Mouse (Mus musculus): ENCODE results near the gene Kat5.

Kat5 gene

DNA sequence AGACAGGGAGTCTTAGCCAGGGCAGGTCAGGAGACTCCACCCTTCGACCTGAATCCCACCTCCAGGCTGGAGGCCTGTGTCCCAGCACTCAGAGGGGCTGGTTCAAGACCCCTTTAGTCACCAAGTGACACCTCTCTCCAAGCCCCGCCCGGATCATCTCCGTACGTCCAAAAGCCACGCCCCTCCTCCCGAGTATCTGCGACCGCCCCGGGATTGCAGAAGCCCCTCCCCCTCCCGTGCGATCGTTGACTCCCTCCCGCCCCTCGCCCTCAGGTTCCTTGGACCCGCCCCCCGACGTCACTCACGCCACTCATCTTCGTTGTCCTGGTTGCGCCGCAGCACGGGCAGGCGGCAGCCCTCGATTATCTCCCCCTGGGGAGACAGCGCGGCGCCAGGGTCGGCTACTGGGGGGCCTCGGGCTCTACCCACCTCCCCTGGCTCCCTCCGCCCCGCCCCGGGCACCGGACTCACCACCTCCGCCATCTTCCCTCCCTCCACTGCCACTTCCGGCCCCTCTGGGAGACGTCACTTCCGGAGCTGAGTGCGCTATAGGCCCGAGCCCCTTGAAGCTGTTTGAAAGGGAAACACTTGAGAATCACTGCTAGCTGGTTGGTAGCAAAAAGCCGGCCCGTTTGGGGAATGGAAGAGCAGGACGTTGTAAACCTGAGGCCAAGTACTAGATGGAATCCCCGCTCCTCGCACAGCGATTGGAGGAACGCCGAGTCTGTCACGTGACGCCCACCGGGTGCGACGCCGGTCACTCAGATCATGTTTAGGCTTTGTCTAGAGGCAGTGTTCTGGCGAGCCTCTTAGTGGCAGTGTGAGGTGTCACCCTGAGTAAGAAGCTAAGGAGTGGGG lies at the start of gene Kat5:
Gene Kat5, minus strand, starts transcription at position 691 of the 858 bp plus-strand sequence.
- peak; percentile 98 for DNase-seq (ENCODE audit: low read depth, low spot score)

DNA sequence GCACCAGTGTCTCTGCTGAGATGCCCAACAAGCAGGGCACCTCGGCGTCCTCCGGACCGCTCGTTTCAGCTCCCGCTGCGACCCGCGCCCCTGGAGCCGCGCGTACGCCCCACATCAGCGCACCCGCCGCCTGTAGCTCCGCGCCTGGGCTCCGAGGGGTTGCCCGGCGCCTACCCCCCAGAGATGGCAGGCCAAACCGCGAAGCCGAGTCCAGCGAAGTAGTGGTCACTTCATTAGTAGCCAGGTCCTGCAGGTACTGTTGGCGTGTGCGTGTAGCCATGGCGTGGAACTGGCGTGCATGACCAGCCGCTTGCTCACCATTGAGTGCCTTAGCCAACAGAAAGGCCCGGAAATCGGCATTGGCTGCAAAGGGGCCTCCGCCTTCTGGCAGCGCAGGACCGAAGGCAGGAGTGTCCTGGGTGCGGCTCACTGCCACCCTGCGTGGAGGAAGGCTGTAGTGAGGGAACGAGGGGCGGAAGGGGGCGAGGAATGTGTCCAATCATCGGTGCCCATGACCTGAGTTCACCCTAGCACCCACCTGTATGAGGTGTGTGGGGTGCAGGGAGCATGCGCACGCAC lies 44.8 kb upstream of the Kat5 start:
- DNase-seq (ENCODE audit: low read depth, low spot score): no peak

DNA sequence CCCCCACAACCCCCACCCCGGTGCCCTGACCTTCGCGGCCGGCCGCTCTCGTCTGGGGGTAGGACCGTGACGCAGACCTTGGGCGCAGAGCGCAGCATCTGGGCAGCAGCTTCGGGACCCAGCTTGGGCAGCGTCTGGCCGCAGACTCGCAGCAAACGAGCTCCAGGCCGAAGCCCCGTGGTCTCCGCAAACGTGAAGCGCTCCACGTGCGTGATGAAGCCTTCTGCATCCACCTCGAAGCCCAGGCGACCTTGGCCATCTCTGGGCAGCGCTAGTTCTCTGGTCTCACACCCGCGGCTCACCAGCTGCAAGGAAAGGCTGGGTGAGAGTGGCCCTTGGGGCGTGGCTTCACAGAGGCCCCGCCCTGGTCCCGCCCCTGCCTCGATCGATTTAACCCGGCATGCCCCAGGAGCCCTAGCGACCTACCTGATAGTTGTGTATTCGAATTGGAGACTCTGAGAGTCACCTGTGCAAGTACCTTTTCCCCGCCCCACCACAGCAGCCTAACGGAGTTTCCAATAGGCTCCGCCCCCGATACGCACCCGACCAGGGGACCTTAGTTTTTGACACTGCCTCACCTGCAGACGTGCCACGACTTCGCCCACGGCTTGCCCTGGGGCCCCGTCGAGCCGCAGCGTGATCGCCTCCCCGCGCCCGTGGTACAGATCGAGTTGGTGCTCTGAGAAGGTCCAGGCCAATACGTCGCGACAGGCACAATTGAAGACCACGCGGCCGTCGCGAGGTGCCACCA lies 44.1 kb upstream of the Kat5 start:
- no peak for DNase-seq (ENCODE audit: low read depth, low spot score)

DNA sequence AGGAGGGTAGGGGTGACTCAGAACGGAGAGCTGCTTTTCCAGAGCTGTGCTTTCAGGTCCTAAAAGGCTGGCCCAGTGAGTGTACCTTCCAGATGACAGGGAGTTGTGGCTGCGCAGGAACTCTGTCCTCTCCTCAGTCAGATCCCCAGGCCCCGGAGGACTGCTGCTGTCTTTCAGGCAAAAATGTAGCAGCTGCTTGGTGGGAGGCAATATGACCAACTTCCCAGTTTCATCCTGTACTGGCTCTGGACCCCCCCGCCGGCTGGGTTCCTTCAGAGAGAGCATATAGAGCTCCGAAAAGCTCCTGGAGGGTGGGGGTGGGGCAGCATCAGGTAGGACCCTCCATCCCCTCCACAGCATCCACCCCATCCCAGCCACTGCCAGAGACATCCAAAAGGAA lies 42.5 kb upstream of the Kat5 start:
- no peak for DNase-seq (ENCODE audit: low read depth, low spot score)

DNA sequence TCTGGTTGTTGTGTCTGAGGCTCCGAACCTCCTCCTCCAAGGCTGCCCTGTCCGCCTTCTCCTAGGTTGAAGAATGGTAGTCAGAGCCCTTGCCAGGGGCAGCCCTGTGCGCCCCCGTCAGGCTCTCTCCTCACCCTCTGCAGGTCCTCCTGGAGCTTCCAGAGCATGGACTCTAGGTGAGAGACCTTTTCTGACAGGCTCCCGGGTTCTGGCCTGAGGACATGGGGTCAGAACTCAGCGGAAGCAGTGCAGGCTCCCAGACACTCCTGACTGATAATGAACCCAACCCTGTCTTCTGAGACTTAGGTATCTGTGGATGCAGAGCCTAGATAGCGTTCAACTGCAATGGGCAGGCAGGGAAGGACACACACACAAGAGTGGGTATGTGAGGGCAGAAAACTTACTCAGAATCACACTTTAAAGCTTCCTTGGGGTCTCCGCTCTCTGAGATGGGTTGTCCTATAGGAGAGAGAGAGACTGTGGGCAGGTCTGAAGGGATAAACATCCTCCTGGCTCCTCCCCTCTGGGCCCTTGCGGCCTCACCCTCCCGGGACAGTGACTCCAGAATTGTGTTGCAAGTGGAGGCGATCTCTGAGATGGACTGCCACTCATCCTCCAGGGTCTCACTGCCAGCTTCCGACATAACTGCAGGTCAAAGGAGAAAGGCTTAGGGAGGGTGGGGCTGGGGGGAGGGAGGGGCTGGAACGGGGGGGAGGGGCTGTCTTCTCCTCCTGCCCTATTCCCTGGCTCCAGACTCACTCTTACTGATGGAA lies 41.7 kb upstream of the Kat5 start:
- no peak for DNase-seq (ENCODE audit: low read depth, low spot score)

DNA sequence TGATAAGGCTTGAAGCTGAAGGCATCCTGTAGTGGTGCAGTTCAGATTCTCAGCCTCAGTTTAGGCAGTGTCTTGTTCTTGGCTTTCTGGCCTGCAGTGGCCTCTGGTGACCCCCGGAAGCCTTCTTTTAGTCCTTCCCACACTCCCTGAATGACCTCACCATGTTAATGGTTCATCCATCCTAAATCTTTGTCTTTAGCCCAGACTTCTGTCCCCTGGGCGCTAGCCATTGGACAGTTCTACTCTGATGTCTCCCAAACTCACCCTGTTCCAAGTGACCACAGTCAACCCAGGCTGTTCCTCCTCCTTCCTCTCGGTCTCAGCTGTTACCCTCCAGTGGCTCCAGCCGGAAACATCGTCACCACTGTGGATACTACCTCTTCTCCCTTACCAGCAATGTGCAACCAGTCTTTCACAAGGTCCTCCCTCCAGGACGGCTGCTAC lies 39.3 kb upstream of the Kat5 start:
- DNase-seq (ENCODE audit: low read depth, low spot score): no peak

DNA sequence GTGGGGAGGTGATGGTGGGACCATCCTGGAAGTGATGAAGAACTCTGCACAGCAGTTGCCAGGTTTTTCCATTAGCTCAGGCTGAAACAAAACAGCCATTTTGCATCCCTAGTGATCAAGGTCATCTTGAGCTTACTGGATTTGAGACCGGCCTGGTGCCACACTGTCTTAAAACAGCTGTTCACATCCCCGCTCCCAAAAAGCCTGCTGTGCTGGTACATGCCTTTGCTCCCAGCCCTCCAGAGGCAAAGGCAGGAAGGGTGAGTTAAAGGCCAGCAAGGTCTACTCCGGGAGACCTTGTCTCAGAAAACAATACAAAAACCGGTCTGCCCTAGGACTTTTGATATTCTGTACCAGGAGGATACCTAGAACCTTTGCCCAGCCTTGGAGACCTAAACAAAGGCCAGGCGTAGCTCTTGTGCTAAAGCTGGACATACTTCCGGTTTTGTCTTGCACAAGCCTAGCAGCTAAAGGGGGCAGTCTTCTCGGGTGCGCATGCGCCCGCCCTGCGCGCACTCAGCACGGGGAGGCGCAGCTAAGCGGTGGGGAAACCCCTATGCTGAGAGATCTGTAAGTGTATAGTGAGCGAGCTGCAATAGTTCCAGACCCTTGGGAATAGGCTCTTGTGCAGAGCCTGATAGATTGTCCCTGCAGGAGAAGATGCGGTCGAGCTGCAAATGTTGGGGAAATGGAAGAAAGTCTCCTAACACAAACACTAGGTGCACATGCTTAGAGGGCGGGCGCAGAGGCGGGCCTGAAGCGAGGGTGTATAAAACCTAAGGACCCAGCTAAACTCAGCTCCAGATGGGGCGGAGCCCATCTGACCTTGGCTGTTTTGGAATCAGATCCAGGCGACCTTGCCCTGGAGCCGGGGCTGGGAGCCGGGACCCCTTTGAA lies 38.6 kb upstream of the Kat5 start:
- peak; percentile 94 for DNase-seq (ENCODE audit: low read depth, low spot score)

DNA sequence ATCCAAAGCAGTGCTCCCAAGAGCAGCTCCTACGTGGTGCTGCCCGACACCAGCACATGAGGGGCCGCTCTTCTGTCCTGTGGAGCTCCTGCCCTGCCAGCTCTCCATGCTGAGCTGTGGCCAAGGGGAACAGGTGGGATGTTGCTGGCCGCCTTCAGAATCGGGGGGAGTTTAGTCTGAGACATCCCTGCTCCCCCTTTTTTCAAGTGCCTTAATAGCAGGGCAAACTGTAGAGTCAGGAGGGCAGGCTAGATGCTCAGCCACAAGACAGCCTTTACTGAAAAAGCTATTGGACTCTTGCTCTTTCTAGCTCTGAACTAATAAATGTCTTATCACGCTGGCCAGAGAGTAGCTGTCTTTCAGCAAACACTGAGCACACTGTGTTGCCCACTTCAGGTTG lies 37.8 kb upstream of the Kat5 start:
- DNase-seq (ENCODE audit: low read depth, low spot score): no peak

DNA sequence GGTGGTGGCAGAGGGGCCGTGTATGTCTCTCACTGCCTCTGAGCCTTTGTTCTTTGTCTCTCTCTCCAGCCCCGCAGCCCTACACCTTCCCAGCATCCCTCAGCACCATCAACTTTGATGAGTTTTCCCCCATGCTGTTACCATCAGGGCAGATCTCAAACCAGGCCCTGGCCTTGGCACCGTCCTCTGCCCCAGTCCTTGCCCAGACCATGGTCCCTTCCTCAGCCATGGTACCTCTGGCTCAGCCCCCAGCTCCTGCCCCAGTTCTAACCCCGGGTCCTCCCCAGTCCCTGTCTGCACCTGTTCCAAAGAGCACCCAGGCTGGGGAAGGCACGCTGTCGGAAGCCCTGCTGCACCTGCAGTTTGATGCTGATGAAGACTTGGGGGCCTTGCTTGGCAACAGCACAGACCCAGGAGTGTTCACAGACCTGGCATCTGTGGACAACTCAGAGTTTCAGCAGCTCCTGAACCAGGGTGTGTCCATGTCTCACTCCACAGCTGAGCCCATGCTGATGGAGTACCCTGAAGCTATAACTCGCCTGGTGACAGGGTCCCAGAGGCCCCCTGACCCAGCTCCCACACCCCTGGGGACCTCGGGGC lies 36.8 kb upstream of the Kat5 start:
- no peak for DNase-seq (ENCODE audit: low read depth, low spot score)

DNA sequence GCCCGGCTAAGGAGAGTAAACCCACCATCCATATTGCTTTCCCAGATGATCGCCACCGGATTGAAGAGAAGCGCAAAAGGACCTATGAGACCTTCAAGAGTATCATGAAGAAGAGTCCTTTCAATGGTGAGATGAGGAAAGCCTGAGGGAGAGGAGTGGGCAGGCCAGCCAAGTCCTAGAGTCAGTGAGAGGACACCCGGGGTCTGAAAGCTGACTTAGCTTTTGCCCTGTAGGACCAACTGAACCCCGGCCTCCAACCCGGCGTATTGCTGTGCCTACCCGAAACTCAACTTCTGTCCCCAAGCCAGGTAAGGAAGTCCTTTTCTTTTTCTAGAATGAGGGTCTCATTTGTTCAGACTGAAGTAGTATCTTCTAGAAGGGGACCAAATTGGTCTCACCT lies 35.2 kb upstream of the Kat5 start:
- DNase-seq (ENCODE audit: low read depth, low spot score): no peak

DNA sequence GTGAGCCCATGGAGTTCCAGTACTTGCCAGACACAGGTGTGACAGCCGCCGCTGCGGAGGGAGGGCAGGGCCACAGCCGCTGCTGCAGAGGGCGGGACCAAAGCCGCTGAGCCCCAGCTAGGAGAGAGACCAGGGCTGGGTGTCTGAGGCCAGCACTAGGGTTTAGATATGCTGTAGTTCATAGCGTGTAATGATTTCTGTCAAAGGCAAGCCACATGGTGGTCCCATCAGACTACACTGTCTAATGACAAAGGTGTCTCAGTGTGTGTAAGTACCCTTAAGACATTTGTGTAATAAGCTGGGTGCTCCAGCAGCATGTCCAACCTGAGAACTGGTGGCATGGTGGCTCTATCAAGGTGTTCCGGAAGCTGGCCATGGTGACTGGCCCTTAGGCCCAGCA lies 31.6 kb upstream of the Kat5 start:
- DNase-seq (ENCODE audit: low read depth, low spot score): no peak

DNA sequence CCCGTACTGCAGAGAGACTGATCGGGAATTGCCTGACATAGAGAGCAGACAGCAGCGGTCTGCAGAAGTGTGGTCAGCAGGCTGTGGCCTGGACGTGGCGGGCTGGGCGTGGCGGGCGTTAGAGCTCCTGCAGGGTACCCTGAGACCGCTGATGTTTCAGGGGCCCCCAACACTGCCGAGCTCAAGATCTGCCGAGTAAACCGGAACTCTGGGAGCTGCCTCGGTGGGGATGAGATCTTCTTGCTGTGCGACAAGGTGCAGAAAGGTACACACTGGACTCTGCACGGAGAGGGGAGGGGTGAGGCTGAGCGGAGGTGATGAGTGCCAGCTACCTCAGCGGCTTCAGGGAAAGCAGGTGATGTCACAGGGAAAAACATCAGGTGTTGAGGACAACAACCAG lies 31.0 kb upstream of the Kat5 start:
- no peak for DNase-seq (ENCODE audit: low read depth, low spot score)

DNA sequence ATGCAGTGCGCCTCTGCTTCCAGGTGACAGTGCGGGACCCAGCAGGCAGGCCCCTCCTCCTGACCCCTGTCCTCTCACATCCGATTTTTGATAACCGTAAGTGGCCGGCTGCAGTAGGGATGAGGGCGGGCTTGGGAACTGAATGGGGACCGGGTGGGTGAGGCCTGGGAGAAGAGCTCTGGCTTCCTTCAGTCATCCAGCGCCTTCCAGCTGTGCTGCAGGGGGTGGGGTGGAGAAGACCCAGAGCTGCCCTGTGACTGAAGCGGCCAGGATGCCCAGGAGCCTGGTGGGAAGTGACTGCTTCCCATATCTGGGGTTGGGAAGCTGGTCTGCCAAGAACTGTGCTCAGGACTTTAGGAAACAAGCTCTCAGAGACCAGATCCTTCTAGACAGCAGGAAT lies 30.3 kb upstream of the Kat5 start:
- DNase-seq (ENCODE audit: low read depth, low spot score): no peak

DNA sequence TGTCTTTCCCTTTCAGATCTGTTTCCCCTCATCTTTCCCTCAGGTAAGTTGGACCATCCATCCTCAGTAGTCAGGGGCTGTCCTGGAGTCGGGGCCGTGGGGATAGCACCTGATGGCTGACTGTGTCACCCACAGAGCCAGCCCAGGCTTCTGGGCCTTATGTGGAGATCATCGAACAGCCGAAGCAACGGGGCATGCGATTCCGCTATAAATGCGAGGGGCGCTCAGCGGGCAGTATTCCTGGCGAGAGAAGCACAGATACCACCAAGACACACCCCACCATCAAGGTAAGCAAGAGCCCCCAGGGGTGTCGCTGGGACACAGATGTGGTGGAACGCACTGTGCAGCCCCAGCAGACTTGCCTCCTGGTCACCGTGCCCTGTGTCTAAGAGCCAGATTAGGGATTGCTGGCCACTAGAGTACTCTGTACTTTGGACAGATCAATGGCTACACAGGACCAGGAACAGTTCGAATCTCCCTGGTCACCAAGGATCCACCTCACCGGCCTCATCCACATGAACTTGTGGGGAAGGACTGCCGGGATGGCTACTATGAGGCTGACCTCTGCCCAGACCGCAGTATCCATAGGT lies 28.5 kb upstream of the Kat5 start:
- DNase-seq (ENCODE audit: low read depth, low spot score): no peak

DNA sequence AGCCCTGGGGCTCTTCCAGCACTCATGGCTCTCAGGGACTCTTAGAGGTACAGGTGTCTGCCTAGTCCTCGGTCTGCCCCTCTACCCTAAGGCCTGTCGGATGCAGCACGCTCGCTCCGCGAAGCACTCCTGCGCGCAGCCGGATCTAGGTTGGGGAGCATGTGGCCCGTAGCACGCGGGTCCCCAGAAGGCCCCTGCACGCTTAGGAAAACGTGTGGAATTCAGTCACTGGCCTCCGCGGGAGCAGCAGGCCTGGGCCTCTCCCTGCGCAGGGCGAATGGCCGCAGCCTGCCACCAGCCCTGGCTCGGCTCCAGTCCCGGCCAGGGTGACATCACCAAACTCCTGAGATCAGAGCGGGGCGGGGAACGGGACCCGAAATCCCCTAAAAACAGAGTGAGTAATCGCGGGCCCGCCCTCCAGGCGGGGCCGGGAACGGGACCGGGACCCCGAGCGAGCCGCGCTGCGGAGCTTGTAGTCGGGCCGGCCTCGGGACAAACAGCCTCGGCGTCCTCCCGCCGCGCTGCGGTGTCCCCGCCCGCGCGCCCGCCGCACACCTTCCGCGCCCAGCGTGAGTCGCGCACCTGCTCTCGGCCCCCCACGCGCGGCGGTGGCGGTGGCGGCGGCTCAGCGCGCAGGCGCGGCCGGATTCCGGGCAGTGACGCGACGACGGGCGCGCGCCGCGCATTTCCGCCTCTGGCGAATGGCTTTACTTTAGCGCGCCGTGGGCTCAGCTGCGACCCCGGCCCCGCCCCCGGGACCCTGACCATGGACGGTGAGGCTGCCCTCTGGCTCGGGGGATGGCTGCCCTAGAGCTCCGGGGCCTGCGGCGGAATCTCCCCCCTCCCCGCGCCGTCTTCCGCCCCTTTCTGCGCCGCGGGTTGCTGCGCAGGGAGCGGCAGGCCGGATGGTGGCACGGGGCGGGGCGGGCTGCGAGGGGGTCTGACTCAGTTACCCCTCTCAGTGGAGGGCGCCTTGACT lies 27.3 kb upstream of the Kat5 start, which contains the start of gene Rela:
Gene Rela, plus strand, starts transcription at position 415 of the 979 bp plus-strand sequence.
- peak; percentile 94 for DNase-seq (ENCODE audit: low read depth, low spot score)

DNA sequence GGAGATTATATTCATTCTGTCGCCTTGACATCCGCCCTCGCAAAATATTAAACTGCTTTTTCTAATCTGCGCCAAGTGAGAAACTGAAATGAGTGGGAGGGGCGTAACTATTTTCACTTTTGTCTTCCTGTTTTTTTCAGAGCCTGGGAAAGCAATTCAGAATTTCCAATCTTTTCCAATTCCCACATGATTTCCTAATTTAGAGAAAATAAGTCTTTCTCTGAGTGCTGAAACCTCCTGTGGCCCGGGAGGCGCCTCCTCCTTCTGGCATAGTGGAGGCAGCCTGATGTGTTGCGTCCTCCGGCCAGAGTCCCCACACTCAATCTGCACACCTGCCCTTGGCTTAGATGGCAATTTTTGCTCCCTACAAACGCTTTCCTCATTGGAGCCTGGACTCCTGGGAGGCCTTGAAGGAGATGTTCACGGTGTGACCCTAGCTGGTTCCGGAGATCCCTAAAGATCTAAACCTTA lies 26.6 kb upstream of the Kat5 start:
- no peak for DNase-seq (ENCODE audit: low read depth, low spot score)

DNA sequence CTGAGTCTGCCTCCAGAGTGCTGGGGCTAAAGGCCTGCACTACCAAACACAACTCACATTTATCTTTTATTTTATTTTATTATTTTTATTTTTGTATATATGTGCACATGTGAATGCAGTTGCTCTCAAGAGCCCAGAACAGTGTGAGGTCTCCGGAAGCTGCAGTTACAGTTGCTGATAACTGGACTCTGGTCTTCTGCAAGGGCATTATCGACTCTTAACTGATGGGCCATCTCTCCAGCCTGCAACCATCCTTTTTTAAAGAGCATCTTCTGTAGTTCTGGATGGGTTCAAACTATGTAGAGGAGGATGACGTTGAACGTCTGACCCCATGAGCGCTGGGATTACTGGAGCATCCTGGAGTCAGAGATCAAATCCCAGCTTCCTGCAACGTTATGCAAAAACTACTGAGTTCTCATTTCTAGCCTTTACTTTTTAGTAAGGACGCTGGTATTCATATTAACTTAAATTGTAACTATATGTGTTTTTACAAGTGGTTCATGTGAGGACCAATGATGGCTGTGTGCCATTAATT lies 26.1 kb upstream of the Kat5 start:
- no peak for DNase-seq (ENCODE audit: low read depth, low spot score)

DNA sequence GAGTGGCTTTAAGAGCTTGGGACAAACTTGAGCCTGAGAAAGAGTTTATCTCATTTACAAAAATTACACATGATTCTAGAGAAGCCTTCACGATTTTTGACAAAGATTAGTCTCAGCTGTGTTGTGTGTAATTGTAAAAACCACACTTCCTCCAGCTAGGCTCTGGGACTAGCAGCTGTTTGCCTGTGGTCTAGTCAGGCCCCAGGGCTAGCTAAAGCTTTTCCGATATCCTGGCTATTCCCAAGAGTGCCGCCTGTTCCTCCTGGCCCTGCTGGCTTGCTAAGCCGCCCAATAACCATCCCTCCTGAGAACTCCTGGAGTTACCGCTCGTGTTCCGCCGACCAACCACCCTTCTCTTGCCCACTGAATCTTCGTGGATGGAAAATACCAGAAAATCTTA lies 22.1 kb upstream of the Kat5 start:
- no peak for DNase-seq (ENCODE audit: low read depth, low spot score)

All from A20 (cell line).